Mouse (Mus musculus) common myeloid progenitor, adult 5-6 weeks (primary cell): ENCODE measurements around the gene Ppil1. TPM values are rescaled to one million over a fixed set of nuclear protein-coding genes. Genes with fewer than 3 reads are reported as not detected.
"Not testable (repeated sequence)": the region's sequence is repeated elsewhere in the genome, so short reads cannot be mapped to it uniquely, and the experiment has no call there.

Experiments
- ATAC-seq: replicated peaks from 2 replicates; pipeline ENCODE4 v1.8.0; 2016; ENCODE audit warnings: low read depth, mild to moderate bottlenecking, moderate TSS enrichment, inconsistent platforms; ENCODE audit not compliant: poor library complexity, severe bottlenecking
- total RNA-seq: library from RNA; stranded (forward); fragments of 200-1000, 187-1606 nt; gene quantifications from 2 replicates; pipeline ENCODE4 v1.2.3, GENCODE M21; 2017

The Ppil1 gene
- total RNA-seq, 1 experiment from 2014 or later = 94.5 TPM

DNA sequence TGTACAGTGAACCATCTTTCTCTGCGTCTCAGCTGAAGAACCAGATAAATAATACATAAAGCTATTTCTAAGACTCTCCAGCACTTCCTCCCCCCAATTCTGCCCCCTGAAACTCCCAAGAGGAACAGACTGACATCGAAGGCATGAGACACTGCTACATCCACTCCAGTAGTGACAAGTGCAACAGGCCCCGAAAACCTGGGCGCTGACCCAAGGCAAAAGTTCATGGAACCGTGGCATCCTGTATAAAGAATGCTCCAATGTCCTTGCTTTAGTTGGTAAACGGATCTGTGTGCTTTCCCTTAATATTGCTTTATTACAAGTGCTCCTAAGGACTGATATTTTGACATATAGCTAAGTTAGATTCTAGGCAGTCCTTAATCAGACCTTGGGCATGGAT is 9.2 kb downstream of the Ppil1 start:
- not testable (repeated sequence) for ATAC-seq

DNA sequence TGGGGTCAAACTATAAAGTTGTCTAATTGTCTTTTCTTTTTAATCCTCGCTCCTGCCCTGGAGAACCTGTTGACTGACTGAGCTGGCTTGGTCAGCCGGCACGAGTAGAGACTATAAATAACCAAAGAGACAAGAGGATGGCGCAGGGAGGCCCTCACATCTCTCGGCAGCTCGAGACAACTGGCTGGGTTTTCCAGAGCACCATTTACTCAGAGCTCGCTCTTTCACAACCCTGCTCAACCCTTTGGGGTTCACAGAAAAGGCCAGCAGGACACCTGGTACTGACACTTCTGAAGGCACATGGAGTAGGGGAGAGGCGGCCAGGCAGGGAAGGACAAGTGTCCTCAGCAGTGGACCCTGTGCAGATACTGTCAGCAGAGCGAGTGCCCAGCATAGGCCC is 10.3 kb downstream of the Ppil1 start:
- no peak for ATAC-seq

DNA sequence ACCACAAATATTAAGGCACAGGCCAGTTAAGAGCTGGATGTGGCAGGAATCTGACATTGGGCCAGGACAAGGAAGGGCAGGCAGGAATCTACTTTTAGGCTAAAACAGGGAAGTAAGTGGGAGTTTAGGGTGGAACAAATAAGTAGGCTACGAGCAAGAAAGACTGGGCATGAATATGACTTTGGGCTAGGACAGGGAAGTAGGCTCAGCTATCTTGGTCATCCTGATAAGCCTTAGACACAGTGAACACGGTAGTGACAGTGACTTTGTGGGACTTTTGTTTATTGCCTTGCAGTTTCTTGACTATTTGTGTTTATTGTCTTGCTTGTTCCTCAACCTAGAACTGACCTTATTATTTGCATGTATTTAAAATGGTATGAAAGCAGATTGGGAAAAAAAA is 10.8 kb downstream of the Ppil1 start:
- ATAC-seq = no peak

DNA sequence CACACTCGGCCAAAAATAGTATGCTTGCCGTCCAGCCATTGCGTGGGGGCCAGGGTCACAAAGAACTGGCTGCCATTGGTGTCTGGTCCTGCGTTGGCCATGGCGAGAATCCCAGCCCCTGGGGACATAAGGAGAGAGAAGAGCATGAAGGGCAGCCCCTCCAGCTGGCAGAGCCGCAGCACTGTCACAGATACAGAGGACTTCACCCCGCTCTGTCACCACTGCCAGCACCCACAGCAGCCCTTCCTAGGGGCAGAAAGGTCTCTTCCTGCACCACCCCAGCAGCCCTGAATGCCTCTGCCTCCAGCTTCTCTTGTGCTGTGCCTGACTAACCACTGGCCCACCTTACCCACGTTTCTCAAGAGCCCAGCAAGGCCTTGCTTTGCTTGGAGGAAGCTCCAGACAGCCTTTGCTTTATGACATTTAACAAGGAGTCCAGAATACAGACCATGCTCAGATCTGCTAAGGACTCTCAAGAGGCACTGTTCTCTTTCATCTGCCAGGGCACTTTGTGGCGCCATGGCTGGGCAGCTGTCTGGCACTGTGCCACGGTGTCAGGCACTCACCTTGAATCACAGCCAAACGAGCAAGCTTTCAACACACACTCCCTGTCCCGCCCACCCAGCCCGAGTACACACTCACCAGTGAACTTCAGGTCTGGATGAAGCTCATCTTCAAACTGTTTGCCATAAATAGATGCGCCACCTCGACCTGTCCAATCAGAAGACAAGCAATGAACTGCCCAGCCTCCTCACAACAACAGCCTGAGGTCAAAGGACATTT is 12.2 kb downstream of the Ppil1 start:
- ATAC-seq = no peak

DNA sequence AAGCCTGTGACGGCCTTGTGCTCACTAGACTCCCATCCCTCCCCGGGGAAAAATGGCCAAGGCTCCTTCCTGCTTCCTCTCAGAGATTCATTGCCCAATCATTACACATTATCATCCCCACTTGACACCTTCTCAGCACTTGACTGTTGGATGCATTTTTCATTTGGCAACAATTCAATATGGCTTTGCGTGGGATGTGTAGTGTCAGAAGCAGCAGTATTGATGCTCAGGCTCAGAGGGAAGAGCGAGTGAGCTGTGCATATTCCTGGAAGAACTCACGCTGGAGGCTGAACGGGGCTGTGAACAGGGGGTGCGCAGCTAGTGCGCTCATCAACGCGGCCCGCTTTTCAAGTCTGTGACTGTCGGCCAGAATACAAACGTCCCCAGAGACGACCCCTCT is 13.0 kb downstream of the Ppil1 start:
- not testable (repeated sequence) for ATAC-seq

DNA sequence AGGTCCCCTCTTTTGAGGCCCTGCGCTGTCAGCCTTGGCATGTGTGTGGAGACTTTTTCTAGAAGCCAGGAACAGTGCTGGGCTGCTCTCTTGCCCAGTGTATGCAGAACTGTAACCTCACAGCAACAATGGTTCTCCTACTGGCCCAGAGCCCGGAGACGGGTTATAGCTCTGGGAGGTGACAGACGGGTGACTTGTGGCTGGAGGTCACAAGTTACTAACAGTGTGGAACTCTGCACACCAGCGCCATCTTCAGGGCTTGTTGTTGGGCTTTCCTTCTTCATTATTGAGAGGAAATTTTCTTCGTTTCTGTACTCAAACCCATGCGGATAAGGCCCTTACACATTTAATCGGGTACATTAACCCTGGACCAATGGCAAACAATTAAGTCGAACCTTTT is 14.5 kb downstream of the Ppil1 start:
- ATAC-seq = 0 out of 2 replicates have a peak, but pooled peaks have one; percentile 38

DNA sequence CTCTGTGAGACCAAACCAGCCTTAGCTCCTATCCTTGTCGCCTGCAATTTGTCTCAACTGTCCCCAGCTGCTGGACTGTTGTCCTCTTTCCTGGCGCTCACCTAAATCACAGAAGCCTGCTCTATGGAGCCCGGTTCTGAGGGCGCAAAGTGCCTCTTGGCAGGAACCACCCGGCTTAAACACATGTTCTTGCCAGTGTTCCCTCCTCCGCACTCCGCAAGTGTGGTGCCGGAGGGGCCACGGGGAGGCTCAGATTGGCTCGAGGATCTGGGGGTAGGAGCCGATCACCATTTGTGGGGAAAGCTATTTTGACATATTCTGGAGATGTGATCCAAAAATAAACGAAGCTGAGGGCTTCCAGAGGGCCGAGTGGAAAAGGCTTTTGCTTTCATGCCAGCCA is 16.1 kb downstream of the Ppil1 start:
- no peak for ATAC-seq

DNA sequence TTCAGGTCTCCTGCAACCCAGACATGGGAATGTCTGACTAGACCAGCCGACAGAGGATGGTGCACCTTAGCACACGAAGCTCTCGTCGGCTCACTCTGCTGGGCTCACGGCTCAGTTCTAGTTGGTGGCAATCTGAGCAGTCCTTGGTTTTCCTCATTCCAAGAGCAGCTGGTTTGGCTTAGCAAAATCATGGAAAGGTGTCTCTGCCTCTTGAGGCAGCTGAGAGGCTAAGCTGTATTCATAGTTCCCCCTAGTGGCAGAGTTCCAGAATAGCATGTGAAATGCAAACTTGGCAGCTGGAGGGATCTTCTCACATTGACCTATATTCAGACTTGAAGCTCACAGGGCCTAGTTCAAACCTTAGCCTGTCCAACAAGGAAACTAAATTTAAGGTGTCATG is 17.4 kb downstream of the Ppil1 start:
- ATAC-seq = peak; percentile 62

DNA sequence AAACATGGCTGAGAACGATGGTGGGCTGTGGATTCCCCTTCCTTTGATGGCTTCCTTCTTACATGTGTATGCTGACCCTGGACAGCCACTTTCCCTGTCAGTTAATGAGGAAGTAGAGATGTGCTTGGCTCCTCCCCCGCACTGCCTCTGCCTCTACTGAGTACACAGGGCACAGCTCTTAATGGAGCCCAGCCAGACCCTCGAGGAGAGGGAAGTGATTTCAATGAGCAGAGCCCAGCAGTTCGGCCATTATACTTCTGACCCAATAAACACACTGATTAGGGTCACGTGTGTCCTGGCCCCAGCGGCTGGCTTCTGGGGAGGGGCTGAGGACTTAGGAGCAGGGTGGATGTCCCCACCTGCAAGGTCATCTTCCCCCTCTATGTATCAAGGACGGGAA is 18.3 kb downstream of the Ppil1 start:
- ATAC-seq = peak; percentile 78

DNA sequence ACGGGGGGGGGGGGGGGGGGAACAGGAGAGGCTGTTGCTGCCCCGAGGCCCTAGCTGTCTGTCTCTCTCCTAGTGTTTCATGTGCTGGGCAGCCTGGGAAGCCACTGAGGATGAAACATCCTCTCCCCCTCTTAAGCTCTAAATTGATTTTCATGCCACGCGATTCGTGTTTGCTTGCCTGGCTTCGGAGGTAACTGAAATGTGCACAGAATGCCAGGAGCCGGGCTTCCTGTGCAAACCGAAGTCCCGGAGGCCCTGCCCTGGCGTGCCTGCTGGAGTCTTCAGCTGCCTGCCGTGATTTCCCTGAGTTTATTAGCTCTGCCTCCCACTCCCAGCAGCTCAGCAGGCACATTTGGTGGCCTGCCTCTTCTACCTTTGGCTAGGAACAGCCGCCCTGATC is 19.1 kb downstream of the Ppil1 start:
- no peak for ATAC-seq

DNA sequence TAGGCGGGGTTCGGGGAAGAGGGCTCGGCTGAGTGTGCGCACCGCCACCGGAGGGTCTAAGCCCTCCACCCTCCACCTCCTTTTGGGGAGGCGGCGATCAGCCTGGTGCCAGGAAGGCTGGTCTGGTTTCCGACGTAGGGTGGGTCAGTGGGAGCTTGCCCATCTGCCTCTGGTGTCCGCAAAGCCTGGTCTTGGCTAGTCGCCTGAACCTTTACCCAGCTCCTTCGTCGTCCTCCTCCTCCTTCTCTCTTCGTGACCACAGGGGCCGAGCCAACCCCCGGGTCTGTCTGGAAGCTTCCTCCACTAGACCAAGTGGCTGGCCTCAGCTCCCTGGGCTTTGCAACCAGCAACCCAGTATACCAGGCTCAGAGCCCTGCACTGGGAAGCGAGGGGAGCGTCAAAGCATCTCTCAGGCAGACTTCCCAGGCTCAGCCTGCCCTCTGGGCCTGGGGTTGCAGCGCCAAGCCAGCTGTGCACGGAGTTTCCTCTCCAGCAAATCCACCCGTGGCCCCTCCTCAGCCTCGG is 25.5 kb downstream of the Ppil1 start:
- peak; percentile 66 for ATAC-seq

DNA sequence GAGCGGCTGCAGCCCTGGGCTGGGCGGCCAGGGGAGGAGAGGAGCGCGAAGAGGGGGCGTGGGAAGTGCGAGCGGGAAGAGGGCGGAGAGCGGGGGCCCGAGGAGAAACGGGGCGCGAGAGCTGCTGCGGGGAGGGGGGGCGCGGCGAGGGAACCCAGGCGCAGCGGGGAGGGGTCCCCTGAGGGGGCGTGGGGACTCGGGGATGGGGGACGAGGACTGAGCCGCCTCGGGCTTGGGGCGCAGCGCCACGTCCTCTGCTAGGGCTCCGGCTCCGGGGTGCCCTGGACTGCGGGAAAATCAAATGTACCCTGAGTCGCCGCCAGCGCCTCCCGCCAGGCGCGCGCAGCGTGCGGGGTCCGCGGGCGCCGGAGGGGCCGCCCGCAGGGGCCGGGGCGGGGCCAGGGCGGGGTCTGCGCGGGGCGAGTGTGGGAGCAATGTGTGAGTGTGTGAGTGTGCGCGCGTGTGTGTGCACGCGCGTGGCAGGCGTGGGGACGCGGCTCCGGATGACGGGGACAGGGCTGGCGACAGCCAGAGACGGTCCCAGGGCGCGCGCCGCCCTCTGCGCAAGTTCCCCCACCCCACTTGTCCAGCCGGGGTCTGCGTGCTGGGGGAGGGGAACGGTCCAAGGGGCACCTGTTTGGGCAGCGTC is 26.1 kb downstream of the Ppil1 start, which contains the start of gene Cpne5:
Gene Cpne5 (minus strand): TSS at position 396 of the 649 bp plus-strand sequence.
- no peak; the same call in 1 of the 2 replicates for ATAC-seq

DNA sequence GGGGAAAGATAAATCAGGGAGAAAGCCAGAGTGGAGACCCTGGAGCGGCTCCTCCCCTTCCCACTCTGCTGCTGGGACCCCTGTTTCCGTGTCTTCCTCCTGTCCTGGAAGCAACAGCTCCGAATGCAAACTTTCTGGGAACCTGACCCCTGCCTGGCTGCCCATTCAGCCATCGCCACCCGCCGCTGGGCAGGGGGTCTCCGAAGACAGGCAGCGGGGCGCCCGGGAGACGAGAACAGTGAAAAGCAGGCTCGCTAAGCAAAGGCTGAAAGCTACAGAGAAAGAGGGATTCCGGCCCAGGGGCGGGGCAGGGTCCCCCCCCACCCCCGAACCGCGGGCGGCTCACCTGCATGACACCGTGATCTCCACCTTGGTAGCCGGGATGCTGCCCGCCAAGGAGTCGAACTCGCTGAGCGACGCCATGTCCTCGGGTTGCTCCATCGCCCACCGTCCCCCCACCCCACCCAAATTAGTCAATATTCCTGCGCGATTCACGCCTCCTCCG is 26.7 kb downstream of the Ppil1 start:
- ATAC-seq = no peak

DNA sequence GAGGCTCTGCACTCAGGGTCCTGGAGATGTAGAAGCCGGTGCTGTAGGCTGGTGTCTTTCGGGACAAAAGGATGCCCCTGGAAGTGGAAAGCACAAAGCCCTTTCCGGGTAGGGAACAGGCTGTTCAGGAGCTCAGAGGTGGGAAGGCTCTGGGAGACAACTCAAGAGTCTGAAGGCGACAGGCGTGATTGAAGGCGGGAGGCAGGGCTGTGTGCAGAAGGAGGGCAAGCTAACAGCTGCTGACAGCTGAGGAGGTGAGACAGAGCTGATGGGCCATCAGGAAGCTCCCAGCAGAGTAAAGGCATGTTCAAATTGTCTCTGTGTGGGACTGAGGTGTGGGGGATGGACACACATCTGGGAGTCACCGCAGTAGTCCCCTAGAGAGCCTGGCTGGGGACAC is 27.9 kb downstream of the Ppil1 start:
- ATAC-seq = no peak

DNA sequence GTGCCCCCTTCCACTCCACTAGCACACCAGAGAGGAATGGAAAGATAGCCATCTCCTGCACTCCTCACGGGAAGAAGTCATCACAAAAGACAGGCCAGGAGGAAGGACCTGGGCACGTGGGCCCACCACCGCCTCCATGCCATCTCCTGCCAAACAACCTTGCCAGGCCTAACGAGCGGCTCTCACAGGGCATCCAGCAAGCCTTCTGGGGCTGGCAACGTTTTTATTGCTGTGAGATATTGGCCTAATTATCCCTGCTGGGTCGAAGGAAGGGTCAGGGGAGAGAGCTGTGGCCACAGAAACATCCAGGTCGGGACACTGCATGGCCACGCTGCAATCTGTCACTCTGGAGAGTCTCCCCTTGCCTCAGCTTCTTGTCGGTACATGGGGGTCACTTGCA is 32.9 kb downstream of the Ppil1 start:
- ATAC-seq = no peak

DNA sequence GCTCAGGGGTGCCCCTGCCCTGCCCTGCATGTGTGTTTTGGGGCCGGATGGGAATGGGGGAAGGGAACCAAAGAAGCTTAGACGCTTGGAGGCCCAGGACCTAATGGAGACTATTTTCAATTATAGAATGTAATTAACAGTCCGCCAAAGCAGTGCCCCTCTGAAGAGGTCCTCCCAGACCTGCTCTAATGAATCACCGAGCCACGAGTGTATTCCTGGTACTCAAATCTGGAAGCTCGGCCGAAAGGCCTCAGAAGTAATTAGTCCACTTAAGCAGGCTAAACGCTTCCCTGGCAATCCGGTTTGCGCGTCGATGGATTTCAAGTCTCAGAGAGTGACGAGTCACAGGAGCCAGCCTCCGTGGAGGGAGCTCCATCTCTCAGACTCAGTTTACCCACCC is 43.4 kb downstream of the Ppil1 start:
- ATAC-seq = no peak

DNA sequence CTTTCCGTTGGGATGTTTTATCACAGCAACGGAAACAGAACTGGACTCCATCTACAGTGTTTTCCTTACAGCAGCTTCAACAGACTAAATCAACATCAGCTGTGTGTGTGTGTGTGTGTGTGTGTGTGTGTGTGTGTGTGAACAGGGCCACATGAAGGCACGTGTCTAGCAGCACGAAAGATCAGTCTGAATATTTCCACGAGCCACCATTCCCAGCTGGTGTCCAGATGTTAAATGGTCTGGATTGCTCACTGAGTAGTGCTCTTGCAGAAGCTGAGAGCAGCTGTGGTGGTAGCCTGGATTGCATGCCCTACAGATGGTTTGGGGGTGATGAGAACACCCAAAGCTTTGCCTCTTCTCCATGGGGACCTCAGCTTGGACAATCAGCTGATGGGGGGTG is 46.0 kb downstream of the Ppil1 start:
- no peak for ATAC-seq

DNA sequence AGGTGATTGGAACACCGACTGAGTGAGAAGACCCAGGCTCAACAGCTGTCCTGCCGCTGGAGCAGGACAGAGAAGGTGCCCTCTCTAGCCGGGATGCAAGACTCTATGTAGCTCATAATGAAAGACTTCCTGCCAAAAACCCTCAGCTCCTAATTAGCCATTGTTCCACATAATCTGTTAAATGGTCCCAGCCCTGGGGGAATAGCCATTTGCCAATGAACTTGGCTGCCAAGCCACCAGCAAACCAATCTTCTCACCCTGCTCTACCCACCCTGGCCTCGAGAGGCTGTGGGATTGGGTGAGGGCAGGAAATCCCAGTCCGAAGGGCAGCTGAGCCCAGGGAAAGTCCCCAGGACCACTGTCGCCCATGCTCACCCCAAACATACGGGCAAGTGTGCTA is 47.9 kb downstream of the Ppil1 start:
- no peak for ATAC-seq

DNA sequence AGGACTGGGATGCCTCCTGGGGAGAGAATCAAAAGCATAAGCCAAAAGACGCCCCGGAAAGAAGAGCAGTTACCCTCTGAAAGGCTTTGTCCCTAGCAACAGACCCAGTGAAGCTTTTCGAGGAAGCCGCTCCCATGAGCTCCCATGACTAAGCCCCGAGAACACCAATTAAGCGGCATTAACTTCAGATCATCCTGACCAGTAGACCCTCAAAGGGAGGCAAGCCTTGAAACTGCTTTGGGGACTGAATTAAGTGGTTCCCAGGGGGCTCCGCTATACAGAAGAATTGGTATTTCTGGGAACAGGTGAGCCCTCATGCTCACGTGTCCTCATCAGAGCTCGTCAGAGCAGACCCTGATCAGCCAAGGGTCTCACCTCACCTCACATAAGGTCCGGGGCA is 49.3 kb downstream of the Ppil1 start:
- no peak for ATAC-seq

DNA sequence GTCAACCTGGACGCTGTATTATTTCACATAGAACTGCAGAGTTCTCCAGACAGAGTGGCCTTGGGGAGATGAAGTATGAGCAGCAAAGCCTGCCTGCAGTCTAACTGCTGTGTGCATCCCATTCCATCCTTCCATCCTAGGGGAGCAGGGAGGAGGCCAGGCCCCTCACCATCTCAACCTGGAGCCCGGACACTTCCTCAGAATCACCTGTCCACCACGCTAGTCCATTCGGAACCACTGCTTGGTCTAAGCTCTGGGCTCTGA is 49.9 kb downstream of the Ppil1 start:
- no peak for ATAC-seq

DNA sequence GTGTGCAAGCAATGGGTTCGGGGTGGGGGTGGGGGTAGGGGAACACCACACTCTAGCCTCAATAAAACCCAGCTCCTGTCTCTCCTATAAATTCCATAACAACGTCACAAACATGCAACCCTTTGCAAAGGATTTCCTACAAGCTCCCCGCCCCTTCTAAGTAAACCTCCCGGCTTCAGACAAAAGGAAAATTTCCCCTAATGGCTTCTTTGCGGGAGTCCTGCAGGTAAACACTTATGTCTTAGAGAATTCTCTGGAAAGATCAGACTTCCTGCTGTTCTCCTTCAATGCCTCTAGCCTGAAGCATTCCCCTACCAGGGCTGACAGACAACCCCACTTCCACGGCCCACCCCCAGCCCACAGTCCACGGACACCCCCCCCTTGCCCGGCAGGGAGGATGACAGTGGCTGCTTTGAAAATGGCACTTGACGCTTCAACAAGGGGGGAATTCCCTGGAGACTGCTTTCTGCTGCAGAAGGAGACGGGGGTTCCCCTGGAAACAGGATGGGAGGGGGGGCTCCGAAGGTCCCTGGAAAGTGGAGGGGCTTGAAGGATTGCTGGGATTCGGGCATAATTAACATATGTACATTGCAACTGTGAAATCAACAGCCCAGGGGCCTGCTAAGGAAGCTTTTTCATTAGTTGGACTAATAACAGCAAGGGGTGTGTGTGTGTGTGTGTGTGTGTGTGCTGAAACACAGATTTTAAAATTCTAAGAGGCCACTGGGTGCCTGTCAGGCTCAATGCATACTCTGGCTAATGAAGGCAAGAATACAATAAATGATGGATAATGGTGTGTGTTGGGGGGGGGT is 50.4 kb downstream of the Ppil1 start:
- ATAC-seq = no peak
